Mouse (Mus musculus): ENCODE measurements at regions not wholly inside any gene's neighbourhood (a gene's known extent, or its start where the extent isn't known, plus 50 kb on each side); places are given as distances from the start of the nearest gene placed in this dataset.

DNA sequence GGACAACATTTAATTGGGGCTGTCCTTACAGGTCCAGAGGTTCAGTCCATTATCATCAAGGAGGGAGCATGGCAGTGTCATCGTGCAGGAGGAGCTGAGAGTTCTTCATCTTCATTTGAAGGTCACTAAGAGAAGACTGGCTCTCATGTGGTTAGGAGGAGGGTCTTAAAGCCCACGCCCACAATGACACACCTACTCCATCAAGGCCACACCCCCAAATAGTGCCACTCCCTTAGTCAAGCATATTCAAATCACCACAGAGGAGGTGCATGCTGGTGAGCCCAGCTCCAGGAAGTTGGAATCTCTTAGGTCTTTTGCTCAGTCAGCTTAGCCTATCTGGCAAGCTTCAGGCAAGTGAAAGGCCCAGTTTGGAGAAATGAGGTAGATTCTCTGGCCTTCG is 488.4 kb downstream of the Ajap1 start:
- H3K4me3 ChIP-seq (ENCODE audit: low read depth, low read length), result no peak overlapping the region
- H3K27me3 ChIP-seq (ENCODE audit: control insufficient read depth, insufficient read depth, low read length), result no peaks in the 10 kb centered on the region
- H3K4me2 ChIP-seq (ENCODE audit: low read depth, severe bottlenecking), result no peak overlapping the region
- 70% methylated on average over 3 of the region's 3 CpGs for WGBS
- ATAC-seq (ENCODE audit: insufficient number of reproducible peaks, low FRiP score, low TSS enrichment, low read depth), result no peak
- no peak overlapping the region for H3K9ac ChIP-seq (ENCODE audit: low read length)
- no peaks in the 10 kb centered on the region for H3K9me3 ChIP-seq (ENCODE audit: control insufficient read depth, low read length)
- H3K27ac ChIP-seq (replicated peaks; ENCODE audit: low read depth, low read length), result no peak overlapping the region
- H3K36me3 ChIP-seq (ENCODE audit: control insufficient read depth, insufficient read depth, low read length), result no peaks in the 10 kb centered on the region
- no peak for DNase-seq (ENCODE audit: low spot score)
- no peaks in the 10 kb centered on the region for H3K4me1 ChIP-seq (ENCODE audit: control insufficient read depth, insufficient read depth, low read length)

- no peak for DNase-seq (ENCODE audit: low spot score)
- no peaks in the 10 kb centered on the region for H3K36me3 ChIP-seq (ENCODE audit: control insufficient read depth, insufficient read depth, low read length)
- no peaks in the 10 kb centered on the region for H3K4me1 ChIP-seq (ENCODE audit: control insufficient read depth, insufficient read depth, low read length)
- H3K4me3 ChIP-seq (ENCODE audit: low read depth, low read length), result no peak overlapping the region
- ATAC-seq (ENCODE audit: insufficient number of reproducible peaks, low FRiP score, low TSS enrichment, low read depth), result no peak
- H3K4me2 ChIP-seq (ENCODE audit: low read depth, severe bottlenecking), result no peak overlapping the region
- H3K9me3 ChIP-seq (ENCODE audit: control insufficient read depth, low read length), result no peaks in the 10 kb centered on the region
- H3K9ac ChIP-seq (ENCODE audit: low read length), result no peak overlapping the region
- no peaks in the 10 kb centered on the region for H3K27me3 ChIP-seq (ENCODE audit: control insufficient read depth, insufficient read depth, low read length)
- H3K27ac ChIP-seq (replicated peaks; ENCODE audit: low read depth, low read length), result no peak overlapping the region
- WGBS, result 85% methylated on average over 5 of the region's 5 CpGs
Measured at GRCm38 (mm10) chr4:152990266-152990665, 492.3 kb downstream of the Ajap1 start.

DNA sequence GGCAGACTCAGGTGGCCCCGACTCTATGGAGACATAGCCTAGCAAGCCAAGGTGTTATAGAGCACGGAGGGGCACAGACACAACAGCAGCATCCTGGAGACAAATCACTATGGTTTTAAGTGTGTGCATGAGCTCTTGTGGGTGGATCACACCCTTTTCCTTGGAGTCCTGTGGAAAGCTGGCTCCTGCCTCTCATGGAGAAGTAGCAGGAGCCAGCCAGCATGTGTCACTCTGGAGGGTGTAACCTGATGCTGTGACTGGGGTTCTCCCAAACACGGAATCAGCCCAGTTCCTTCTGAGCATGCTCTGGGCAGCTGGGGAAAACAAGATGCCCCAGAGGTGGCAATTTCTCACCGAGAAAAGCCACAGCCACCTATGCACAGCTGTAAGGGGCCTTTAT is 494.9 kb downstream of the Ajap1 start:
- H3K27me3 ChIP-seq (ENCODE audit: control insufficient read depth, insufficient read depth, low read length), result no peaks in the 10 kb centered on the region
- no peak for DNase-seq (ENCODE audit: low spot score)
- H3K4me2 ChIP-seq (ENCODE audit: low read depth, severe bottlenecking), result no peak overlapping the region
- no peak overlapping the region for H3K27ac ChIP-seq (replicated peaks; ENCODE audit: low read depth, low read length)
- no peak overlapping the region for H3K9ac ChIP-seq (ENCODE audit: low read length)
- no peaks in the 10 kb centered on the region for H3K4me1 ChIP-seq (ENCODE audit: control insufficient read depth, insufficient read depth, low read length)
- no peaks in the 10 kb centered on the region for H3K36me3 ChIP-seq (ENCODE audit: control insufficient read depth, insufficient read depth, low read length)
- 65% methylated on average over 4 of the region's 4 CpGs for WGBS
- no peaks in the 10 kb centered on the region for H3K9me3 ChIP-seq (ENCODE audit: control insufficient read depth, low read length)
- no peak overlapping the region for H3K4me3 ChIP-seq (ENCODE audit: low read depth, low read length)
- no peak for ATAC-seq (ENCODE audit: insufficient number of reproducible peaks, low FRiP score, low TSS enrichment, low read depth)

GRCm38 (mm10) chr4:152975012-152975675 is 497.5 kb upstream of the Kcnab2 start:
- Histone ChIP-seq H3K4me2 (ENCODE audit: low read depth, severe bottlenecking) (no peak overlapping the region), H3K36me3 (ENCODE audit: control insufficient read depth, insufficient read depth, low read length) (no peaks in the 10 kb centered on the region), H3K4me1 (ENCODE audit: control insufficient read depth, insufficient read depth, low read length) (no peaks in the 10 kb centered on the region), H3K27ac (replicated peaks; ENCODE audit: low read depth, low read length) (no peak overlapping the region), H3K9me3 (ENCODE audit: control insufficient read depth, low read length) (no peaks in the 10 kb centered on the region), H3K4me3 (ENCODE audit: low read depth, low read length) (no peak overlapping the region), H3K27me3 (ENCODE audit: control insufficient read depth, insufficient read depth, low read length) (no peaks in the 10 kb centered on the region), H3K9ac (ENCODE audit: low read length) (no peak overlapping the region)
- 87% methylated on average over 8 of the region's 8 CpGs for WGBS
- DNase-seq (ENCODE audit: low spot score) (no peak), ATAC-seq (ENCODE audit: insufficient number of reproducible peaks, low FRiP score, low TSS enrichment, low read depth) (no peak)

DNA sequence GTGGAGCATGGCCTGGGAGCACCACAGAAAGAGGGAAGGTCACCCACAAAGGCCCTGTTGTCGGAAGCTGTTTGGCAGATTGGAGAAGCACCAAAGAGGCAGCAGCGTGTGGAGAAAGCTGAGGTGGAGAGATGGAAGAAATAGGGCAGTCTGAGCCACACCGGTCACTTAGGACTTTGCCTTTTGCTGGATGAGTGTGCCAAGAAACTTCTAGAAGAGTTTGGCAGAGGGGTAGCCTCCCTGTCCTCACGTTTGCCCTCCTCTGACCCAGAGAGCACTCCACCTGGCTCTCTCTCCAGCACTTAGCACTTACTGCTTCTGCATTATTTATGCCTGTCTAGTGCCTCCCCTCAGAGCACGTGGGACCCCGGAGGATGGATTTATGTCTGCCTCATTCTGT is 485.3 kb upstream of the Kcnab2 start:
- Histone ChIP-seq H3K9me3 (ENCODE audit: control insufficient read depth, low read length) (no peaks in the 10 kb centered on the region), H3K4me1 (ENCODE audit: control insufficient read depth, insufficient read depth, low read length) (no peaks in the 10 kb centered on the region), H3K4me2 (ENCODE audit: low read depth, severe bottlenecking) (no peak overlapping the region), H3K27ac (replicated peaks; ENCODE audit: low read depth, low read length) (no peak overlapping the region), H3K9ac (ENCODE audit: low read length) (no peak overlapping the region), H3K4me3 (ENCODE audit: low read depth, low read length) (no peak overlapping the region), H3K27me3 (ENCODE audit: control insufficient read depth, insufficient read depth, low read length) (no peaks in the 10 kb centered on the region), H3K36me3 (ENCODE audit: control insufficient read depth, insufficient read depth, low read length) (no peaks in the 10 kb centered on the region)
- 74% methylated on average over 6 of the region's 6 CpGs for WGBS
- ATAC-seq (ENCODE audit: insufficient number of reproducible peaks, low FRiP score, low TSS enrichment, low read depth) (no peak), DNase-seq (ENCODE audit: low spot score) (no peak)

- DNase-seq (ENCODE audit: low spot score) (no peak), ATAC-seq (ENCODE audit: insufficient number of reproducible peaks, low FRiP score, low TSS enrichment, low read depth) (no peak)
- no peaks in the 10 kb centered on the region for H3K4me1 ChIP-seq (ENCODE audit: control insufficient read depth, insufficient read depth, low read length)
- H3K36me3 ChIP-seq (ENCODE audit: control insufficient read depth, insufficient read depth, low read length), result no peaks in the 10 kb centered on the region
- no peak overlapping the region for H3K27ac ChIP-seq (replicated peaks; ENCODE audit: low read depth, low read length)
- H3K4me2 ChIP-seq (ENCODE audit: low read depth, severe bottlenecking), result no peak overlapping the region
- H3K9me3 ChIP-seq (ENCODE audit: control insufficient read depth, low read length), result no peaks in the 10 kb centered on the region
- H3K9ac ChIP-seq (ENCODE audit: low read length), result no peak overlapping the region
- H3K27me3 ChIP-seq (ENCODE audit: control insufficient read depth, insufficient read depth, low read length), result no peaks in the 10 kb centered on the region
- H3K4me3 ChIP-seq (ENCODE audit: low read depth, low read length), result no peak overlapping the region
Measured at GRCm38 (mm10) chr4:152962165-152962564, 484.5 kb upstream of the Kcnab2 start.

DNA sequence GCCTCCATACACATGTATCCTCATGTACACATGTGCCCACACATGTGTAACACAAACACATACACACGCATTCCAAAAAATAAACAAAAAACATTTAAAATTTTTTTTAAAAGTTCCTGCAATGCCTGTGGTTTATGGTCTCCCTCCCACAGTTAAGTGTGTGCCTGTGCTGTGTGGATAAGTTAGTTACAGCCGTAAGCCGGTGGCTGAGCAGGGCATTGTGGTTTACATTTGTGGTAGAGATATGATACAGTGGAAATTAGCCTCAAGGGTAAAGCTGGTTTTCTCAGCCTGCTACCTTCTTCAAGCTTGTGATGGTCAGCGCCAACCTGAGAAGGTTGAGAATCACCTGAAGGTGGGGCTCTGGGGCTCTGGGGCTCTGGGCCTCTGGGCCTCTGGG is 484.0 kb upstream of the Kcnab2 start:
- no peaks in the 10 kb centered on the region for H3K4me1 ChIP-seq (ENCODE audit: control insufficient read depth, insufficient read depth, low read length)
- H3K27me3 ChIP-seq (ENCODE audit: control insufficient read depth, insufficient read depth, low read length), result no peaks in the 10 kb centered on the region
- no peak overlapping the region for H3K4me2 ChIP-seq (ENCODE audit: low read depth, severe bottlenecking)
- H3K27ac ChIP-seq (replicated peaks; ENCODE audit: low read depth, low read length), result no peak overlapping the region
- ATAC-seq (ENCODE audit: insufficient number of reproducible peaks, low FRiP score, low TSS enrichment, low read depth) (no peak), DNase-seq (ENCODE audit: low spot score) (no peak)
- 94% methylated on average over 4 of the region's 4 CpGs for WGBS
- H3K4me3 ChIP-seq (ENCODE audit: low read depth, low read length), result no peak overlapping the region
- no peaks in the 10 kb centered on the region for H3K9me3 ChIP-seq (ENCODE audit: control insufficient read depth, low read length)
- H3K36me3 ChIP-seq (ENCODE audit: control insufficient read depth, insufficient read depth, low read length), result no peaks in the 10 kb centered on the region
- H3K9ac ChIP-seq (ENCODE audit: low read length), result no peak overlapping the region

GRCm38 (mm10) chr4:152959627-152960230 is 482.1 kb upstream of the Kcnab2 start:
- 59% methylated on average over 12 of the region's 12 CpGs for WGBS
- Histone ChIP-seq H3K4me1 (ENCODE audit: control insufficient read depth, insufficient read depth, low read length) (no peaks in the 10 kb centered on the region), H3K36me3 (ENCODE audit: control insufficient read depth, insufficient read depth, low read length) (no peaks in the 10 kb centered on the region), H3K4me2 (ENCODE audit: low read depth, severe bottlenecking) (no peak overlapping the region), H3K9ac (ENCODE audit: low read length) (no peak overlapping the region), H3K27me3 (ENCODE audit: control insufficient read depth, insufficient read depth, low read length) (no peaks in the 10 kb centered on the region), H3K4me3 (ENCODE audit: low read depth, low read length) (no peak overlapping the region), H3K9me3 (ENCODE audit: control insufficient read depth, low read length) (no peaks in the 10 kb centered on the region), H3K27ac (replicated peaks; ENCODE audit: low read depth, low read length) (no peak overlapping the region)
- ATAC-seq (ENCODE audit: insufficient number of reproducible peaks, low FRiP score, low TSS enrichment, low read depth) (no peak), DNase-seq (ENCODE audit: low spot score) (no peak)
